ENCODE assay signal across 8 mouse cellular contexts in genomic region chr7:113653130-113653529, GRCm38 (mm10).
DNase-seq lines count a peak whose midpoint lies in the region; ATAC-seq and TF ChIP-seq lines count a peak whose summit lies in the region.

No protein-coding gene starts in this region.

- peaks cover 34% of the 10 kb centered on the region for H3K4me1 ChIP-seq in heart, embryonic 12.5 days (replicated peaks)
- no peaks in the 10 kb centered on the region for H3K4me1 ChIP-seq in heart, postnatal 0 days (ENCODE audit: control insufficient read depth, insufficient read depth)
- H3K4me1 ChIP-seq in lung, postnatal 0 days (ENCODE audit: insufficient read depth, low read depth, low read length) = no peaks in the 10 kb centered on the region

- H3K9me3 ChIP-seq in heart, embryonic 12.5 days (replicated peaks) = no peaks in the 10 kb centered on the region
- no peaks in the 10 kb centered on the region for H3K9me3 ChIP-seq in heart, postnatal 0 days (replicated peaks; ENCODE audit: control insufficient read depth, low read length)
- no peaks in the 10 kb centered on the region for H3K9me3 ChIP-seq in lung, postnatal 0 days (ENCODE audit: low read length)

- TF ChIP-seq CTCF in heart, postnatal 0 days (IDR thresholded peaks at IDR 0.05; ENCODE audit: low read depth) = peak; percentile 65
- peak; percentile 69 for TF ChIP-seq CTCF in lung, postnatal 0 days (IDR thresholded peaks at IDR 0.05)

- H3K36me3 ChIP-seq in heart, embryonic 12.5 days = no peaks in the 10 kb centered on the region
- no peaks in the 10 kb centered on the region for H3K36me3 ChIP-seq in heart, postnatal 0 days (replicated peaks; ENCODE audit: control insufficient read depth, insufficient read depth, low read length)
- no peaks in the 10 kb centered on the region for H3K36me3 ChIP-seq in lung, postnatal 0 days (ENCODE audit: insufficient read depth, low read length)

- ATAC-seq in heart, embryonic 12.5 days (ENCODE audit: insufficient number of reproducible peaks, low FRiP score) = no peak
- ATAC-seq in heart, postnatal 0 days (ENCODE audit: insufficient read depth, low read depth) = no peak
- no peak for ATAC-seq in lung, postnatal 0 days

- WGBS in heart, embryonic 12.5 days = 33% methylated on average over 5 of the region's 5 CpGs
- WGBS in heart, postnatal 0 days = 35% methylated on average over 5 of the region's 5 CpGs
- 26% methylated on average over 5 of the region's 5 CpGs for WGBS in lung, postnatal 0 days

- no peak overlapping the region for H3K9ac ChIP-seq in heart, embryonic 12.5 days
- no peak overlapping the region for H3K9ac ChIP-seq in heart, postnatal 0 days (replicated peaks; ENCODE audit: low read depth, low read length)
- H3K9ac ChIP-seq in lung, postnatal 0 days (replicated peaks; ENCODE audit: low read depth) = no peak overlapping the region

- no peak overlapping the region for H3K4me2 ChIP-seq in heart, embryonic 12.5 days
- no peak overlapping the region for H3K4me2 ChIP-seq in heart, postnatal 0 days (ENCODE audit: low read depth, low read length)
- H3K4me2 ChIP-seq in lung, postnatal 0 days (replicated peaks; ENCODE audit: low read depth, low read length) = no peak overlapping the region

- no peak overlapping the region for H3K4me3 ChIP-seq in heart, embryonic 12.5 days
- H3K4me3 ChIP-seq in heart, postnatal 0 days (ENCODE audit: low read depth, low read length) = no peak overlapping the region
- no peak overlapping the region for H3K4me3 ChIP-seq in lung, postnatal 0 days (ENCODE audit: low read depth, low read length)

- TF ChIP-seq EP300 in heart, postnatal 0 days (IDR thresholded peaks at IDR 0.05; ENCODE audit: low read depth) = no peak
- no peak for TF ChIP-seq EP300 in lung, postnatal 0 days (IDR thresholded peaks at IDR 0.05)

- no peaks in the 10 kb centered on the region for H3K27me3 ChIP-seq in heart, embryonic 12.5 days (replicated peaks)
- no peaks in the 10 kb centered on the region for H3K27me3 ChIP-seq in heart, postnatal 0 days (ENCODE audit: control insufficient read depth, insufficient read depth, low read length)
- H3K27me3 ChIP-seq in lung, postnatal 0 days (replicated peaks; ENCODE audit: insufficient read depth, low read length) = no peaks in the 10 kb centered on the region

- no peak for DNase-seq in heart, adult 8-10 months (ENCODE audit: low spot score)
- DNase-seq in urinary bladder, adult 18-20 months (ENCODE audit: low spot score in 2 of 2) = peak; percentile 5 to 12
- DNase-seq in urinary bladder, adult 2 months (ENCODE audit: low spot score) = no peak
- peak; percentile 56 for DNase-seq in cerebellum, adult 9-10 months
- DNase-seq in heart, postnatal 0 days (ENCODE audit: low spot score) = peak; percentile 36
- DNase-seq in lung, postnatal 0 days (ENCODE audit: low spot score) = peak; percentile 20
- peak; percentile 6 to 14 for DNase-seq in urinary bladder, postnatal 36 days (ENCODE audit: low spot score in 2 of 2)

- 0 out of 2 replicates have a peak overlapping the region, but pooled peaks have one; percentile 3 for H3K27ac ChIP-seq in heart, embryonic 12.5 days (ENCODE audit: poor library complexity, severe bottlenecking)
- no peak overlapping the region for H3K27ac ChIP-seq in heart, postnatal 0 days (ENCODE audit: low read depth)
- no peak overlapping the region for H3K27ac ChIP-seq in lung, postnatal 0 days (ENCODE audit: low read length)

Comparison
In these comparisons a context has a peak if more than half of its experiments do, and no peak if none do; other contexts are left out.
1. DNase-seq: peak in urinary bladder, adult 18-20 months (2 of 2), cerebellum, adult 9-10 months (single experiment), heart, postnatal 0 days (single experiment), lung, postnatal 0 days (single experiment) and urinary bladder, postnatal 36 days (2 of 2); none in heart, adult 8-10 months (single experiment) and urinary bladder, adult 2 months (single experiment).